Mouse (Mus musculus): ENCODE measurements at regions not wholly inside any gene's neighbourhood (a gene's known extent, or its start where the extent isn't known, plus 50 kb on each side); places are given as distances from the start of the nearest gene placed in this dataset.
"Not testable (repeated sequence)": the region's sequence is repeated elsewhere in the genome, so short reads cannot be mapped to it uniquely, and the experiment has no call there.

GRCm38 (mm10) chr12:28922236-28922635 lies 170.6 kb downstream of the Eipr1 start:
- no peak for DNase-seq (ENCODE audit: low spot score in 2 of 2)

GRCm38 (mm10) chr12:28925206-28925605 lies 173.6 kb downstream of the Eipr1 start:
- DNase-seq (ENCODE audit: low spot score in 2 of 2), result peak in 1 of 2 experiments; percentile 0

GRCm38 (mm10) chr12:28939936-28940335 lies 188.3 kb downstream of the Eipr1 start:
- DNase-seq (ENCODE audit: low spot score in 2 of 2), result no peak

GRCm38 (mm10) chr12:28948889-28949288 lies 197.3 kb downstream of the Eipr1 start:
- DNase-seq (ENCODE audit: low spot score in 2 of 2), result no peak

GRCm38 (mm10) chr12:28949307-28949706 lies 197.7 kb downstream of the Eipr1 start:
- no peak for DNase-seq (ENCODE audit: low spot score in 2 of 2)

- DNase-seq (ENCODE audit: low spot score in 2 of 2), result no peak
Observed at GRCm38 (mm10) chr12:28957155-28957554, 205.6 kb downstream of the Eipr1 start.

- DNase-seq (ENCODE audit: low spot score in 2 of 2), result no peak
Observed at GRCm38 (mm10) chr12:28958661-28959060, 207.1 kb downstream of the Eipr1 start.

GRCm38 (mm10) chr12:28969671-28970379 lies 218.2 kb downstream of the Eipr1 start:
- peak; percentile 20 to 32 for DNase-seq (ENCODE audit: low spot score in 2 of 2)

- DNase-seq (ENCODE audit: low spot score in 2 of 2), result peak; percentile 36 to 42
Observed at GRCm38 (mm10) chr12:28974571-28975041, 223.0 kb downstream of the Eipr1 start.

- DNase-seq (ENCODE audit: low spot score in 2 of 2), result peak; percentile 17 to 19
Observed at GRCm38 (mm10) chr12:28975249-28975648, 223.6 kb downstream of the Eipr1 start.

- DNase-seq (ENCODE audit: low spot score in 2 of 2), result no peak
Observed at GRCm38 (mm10) chr12:28979679-28980078, 228.1 kb downstream of the Eipr1 start.

GRCm38 (mm10) chr12:28986214-28986613 lies 234.6 kb downstream of the Eipr1 start:
- DNase-seq (ENCODE audit: low spot score in 2 of 2), result no peak

GRCm38 (mm10) chr12:28997474-28998192 lies 246.0 kb downstream of the Eipr1 start:
- DNase-seq (ENCODE audit: low spot score in 2 of 2), result no peak

GRCm38 (mm10) chr12:28999963-29000451 lies 248.4 kb downstream of the Eipr1 start:
- no peak for DNase-seq (ENCODE audit: low spot score in 2 of 2)

GRCm38 (mm10) chr12:29004504-29004903 lies 252.9 kb downstream of the Eipr1 start:
- no peak for DNase-seq (ENCODE audit: low spot score in 2 of 2)

GRCm38 (mm10) chr12:29014601-29015000 lies 263.0 kb downstream of the Eipr1 start:
- DNase-seq (ENCODE audit: low spot score in 2 of 2), result no peak

GRCm38 (mm10) chr12:29015200-29015862 lies 263.7 kb downstream of the Eipr1 start:
- DNase-seq (ENCODE audit: low spot score in 2 of 2), result no peak

GRCm38 (mm10) chr12:29021152-29021551 lies 269.5 kb downstream of the Eipr1 start:
- DNase-seq (ENCODE audit: low spot score in 2 of 2), result no peak

- no peak for DNase-seq (ENCODE audit: low spot score in 2 of 2)
Observed at GRCm38 (mm10) chr12:29028171-29028570, 276.6 kb downstream of the Eipr1 start.

- no peak for DNase-seq (ENCODE audit: low spot score in 2 of 2)
Observed at GRCm38 (mm10) chr12:29029461-29029860, 277.9 kb downstream of the Eipr1 start.

GRCm38 (mm10) chr12:29046009-29046408 lies 294.4 kb downstream of the Eipr1 start:
- DNase-seq (ENCODE audit: low spot score in 2 of 2), result no peak

GRCm38 (mm10) chr12:29048596-29048995 lies 297.0 kb downstream of the Eipr1 start:
- DNase-seq (ENCODE audit: low spot score in 2 of 2), result not testable (repeated sequence)
